In genomic region chr3:87151294-87151826, GRCm38 (mm10) we compare ENCODE assay signal across 9 mouse cellular contexts. TPM values are rescaled to one million over a fixed set of nuclear protein-coding genes. Genes with fewer than 3 reads are reported as not detected.
A peak's percentile ranks its signal among the peaks of the same experiment; 100 is the strongest.
DNase-seq lines count a peak whose midpoint lies in the region; ATAC-seq lines count a peak whose summit lies in the region.
"Had no signal": no experiment of that assay in that cellular context is flagged by ENCODE, and none has a peak within 500 bp of the region (broad histone marks: within the 10 kb centered on the region; RNA-seq: fewer than 3 reads in every experiment).

No protein-coding gene starts in this region.

- no peaks in the 10 kb centered on the region for H3K9me3 ChIP-seq in heart, embryonic 12.5 days (replicated peaks)
- H3K9me3 ChIP-seq in hindbrain, embryonic 11.5 days (ENCODE audit: control insufficient read depth, low read length), result no peaks in the 10 kb centered on the region
- H3K9me3 ChIP-seq in midbrain, embryonic 12.5 days, result no peaks in the 10 kb centered on the region

- H3K36me3 ChIP-seq in heart, embryonic 12.5 days, result peaks cover 17% of the 10 kb centered on the region
- H3K36me3 ChIP-seq in hindbrain, embryonic 11.5 days (ENCODE audit: control insufficient read depth, insufficient read depth, low read length), result peaks cover 2% of the 10 kb centered on the region; the same call in 1 of the 2 replicates
- H3K36me3 ChIP-seq in midbrain, embryonic 12.5 days, result 0 out of 2 replicates have a peak, but pooled peaks cover 3% of the 10 kb centered on the region

- no peak for DNase-seq in heart, postnatal 25 days (ENCODE audit: low spot score)
- DNase-seq in hindbrain, embryonic 11.5 days (ENCODE audit: low spot score), result no peak
- no peak for DNase-seq in thymus, postnatal 4 days
- no peak for DNase-seq in gastrocnemius, adult 18-20 months (ENCODE audit: low spot score)
- no peak for DNase-seq in Muller cell, postnatal 12 days (ENCODE audit: inconsistent ontology term)
- DNase-seq: cerebellum, adult 9-10 months had no signal

- WGBS in heart, embryonic 12.5 days, result 45% methylated on average over 2 of the region's 2 CpGs
- 59% methylated on average over 2 of the region's 2 CpGs for WGBS in hindbrain, embryonic 11.5 days
- WGBS in midbrain, embryonic 12.5 days, result 73% methylated on average over 2 of the region's 2 CpGs

- peak overlapping the region; percentile 50; the same call in 1 of the 2 replicates for H3K4me2 ChIP-seq in heart, embryonic 12.5 days
- no peak overlapping the region for H3K4me2 ChIP-seq in hindbrain, embryonic 11.5 days (replicated peaks; ENCODE audit: low read depth, low read length)
- H3K4me2 ChIP-seq in midbrain, embryonic 12.5 days (replicated peaks), result peak overlapping the region; percentile 26

- H3K9ac ChIP-seq in heart, embryonic 12.5 days, result peak overlapping the region; percentile 64
- peak overlapping the region; percentile 48; the same call in 1 of the 2 replicates for H3K9ac ChIP-seq in hindbrain, embryonic 11.5 days (ENCODE audit: low read depth, low read length)
- H3K9ac ChIP-seq in midbrain, embryonic 12.5 days (replicated peaks), result 0 out of 2 replicates have a peak overlapping the region, but pooled peaks have one; percentile 17

- peaks cover 70% of the 10 kb centered on the region for H3K4me1 ChIP-seq in heart, embryonic 12.5 days (replicated peaks)
- peaks cover 26% of the 10 kb centered on the region for H3K4me1 ChIP-seq in brown adipose tissue, adult 24 weeks (ENCODE audit: control insufficient read depth, insufficient read depth, insufficient read length, low read length)
- H3K4me1 ChIP-seq in hindbrain, embryonic 11.5 days (replicated peaks; ENCODE audit: control insufficient read depth, insufficient read depth, low read length), result peaks cover 28% of the 10 kb centered on the region
- H3K4me1 ChIP-seq in midbrain, embryonic 12.5 days, result peaks cover 59% of the 10 kb centered on the region

- intact Hi-C loops in heart, postnatal 25 days (cut with DNase I), result no loop called here

- H3K27ac ChIP-seq in heart, embryonic 12.5 days (ENCODE audit: poor library complexity, severe bottlenecking), result peak overlapping the region; percentile 100
- peak overlapping the region; percentile 93 for H3K27ac ChIP-seq in brown adipose tissue, adult 24 weeks (replicated peaks; ENCODE audit: low read depth, low read length)
- H3K27ac ChIP-seq in hindbrain, embryonic 11.5 days (ENCODE audit: low read depth, low read length), result peak overlapping the region; percentile 90
- H3K27ac ChIP-seq in midbrain, embryonic 12.5 days (replicated peaks), result peak overlapping the region; percentile 74

- ATAC-seq in heart, embryonic 12.5 days (ENCODE audit: insufficient number of reproducible peaks, low FRiP score), result no peak
- no peak for ATAC-seq in hindbrain, embryonic 11.5 days (ENCODE audit: low FRiP score)
- no peak for ATAC-seq in midbrain, embryonic 12.5 days (ENCODE audit: low FRiP score, low read depth)

- H3K27me3 ChIP-seq in heart, embryonic 12.5 days (replicated peaks), result no peaks in the 10 kb centered on the region
- no peaks in the 10 kb centered on the region for H3K27me3 ChIP-seq in hindbrain, embryonic 11.5 days (ENCODE audit: control insufficient read depth, insufficient read depth, low read length)
- no peaks in the 10 kb centered on the region for H3K27me3 ChIP-seq in midbrain, embryonic 12.5 days

- no peak overlapping the region for H3K4me3 ChIP-seq in heart, embryonic 12.5 days
- H3K4me3 ChIP-seq in brown adipose tissue, adult 24 weeks (ENCODE audit: insufficient read depth, low read depth, low read length), result no peak overlapping the region
- H3K4me3 ChIP-seq in hindbrain, embryonic 11.5 days (ENCODE audit: low read depth, low read length), result no peak overlapping the region
- no peak overlapping the region for H3K4me3 ChIP-seq in midbrain, embryonic 12.5 days

RNA-seq across cellular contexts. Expression of gene Kirrel, which starts 23.2 kb away (rescaled TPM):
- 19.6 and 20.1 TPM in 2 replicates for polyA plus RNA-seq in heart, embryonic 12.5 days (2016; fragmentation: Nextera tagmentation; extraction: Ambion mirVana)
- 1 to 10 TPM; 7.1 to 8.4 TPM for total RNA-seq in heart, postnatal 25 days (2021)
- 3.5 and 4.8 TPM in 2 replicates for polyA plus RNA-seq in brown adipose tissue, adult 24 weeks (2012; ENCODE audit: insufficient read depth, insufficient read length, missing spikeins)
- polyA plus RNA-seq in hindbrain, embryonic 11.5 days (2014; fragmentation: Nextera tagmentation; extraction: Ambion mirVana), result 7.3 and 11.5 TPM in 2 replicates
- 12.9 and 13.5 TPM in 2 replicates for polyA plus RNA-seq in midbrain, embryonic 12.5 days (2016; fragmentation: Nextera tagmentation; extraction: Ambion mirVana)
- 1 to 10 TPM; 2.7 to 4.9 TPM for total RNA-seq in gastrocnemius, adult 18-20 months (2021)
